Mouse (Mus musculus): ENCODE data around the gene Lpin3. TPM values are rescaled to one million over a fixed set of nuclear protein-coding genes. Genes with fewer than 3 reads are reported as not detected.
A peak's percentile ranks its signal among the peaks of the same experiment; 100 is the strongest.

Lpin3 gene
- polyA plus RNA-seq, 1 experiment from 2014 or later, result 2.5 TPM

DNA sequence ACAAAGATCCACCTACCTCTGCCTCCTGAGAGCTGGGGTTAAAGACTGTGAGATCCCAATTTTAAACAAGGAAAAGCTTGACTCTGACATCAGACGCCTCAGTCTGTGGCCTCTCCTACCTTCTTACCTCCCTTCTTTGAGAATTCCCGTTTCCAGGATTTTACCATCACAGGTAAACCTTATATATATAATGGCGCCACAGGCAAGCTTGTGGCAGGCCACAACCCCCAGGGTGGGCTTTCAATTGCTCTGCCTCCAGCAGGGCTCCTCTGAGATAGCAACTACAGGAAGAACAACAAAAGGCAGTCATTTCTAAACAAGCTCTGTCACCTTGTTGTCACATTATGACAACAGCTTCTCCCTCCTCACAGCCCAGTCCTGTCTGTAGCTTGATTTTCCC, 5.8 kb downstream of the Lpin3 start:
- DNase-seq (no peak), ATAC-seq (ENCODE audit: insufficient read depth) (no peak)
- TF ChIP-seq CTCF (IDR thresholded peaks at IDR 0.05; ENCODE audit: low read depth), result no peak
- Histone ChIP-seq H3K36me3 (ENCODE audit: insufficient read depth) (no peaks in the 10 kb centered on the region), H3K9me3 (ENCODE audit: low read depth, low read length) (no peaks in the 10 kb centered on the region), H3K27me3 (ENCODE audit: insufficient read depth, low read length) (no peaks in the 10 kb centered on the region), H3K4me1 (ENCODE audit: insufficient read depth) (0 out of 2 replicates have a peak, but pooled peaks cover 4% of the 10 kb centered on the region), H3K27ac (ENCODE audit: low read depth) (no peak overlapping the region), H3K4me3 (ENCODE audit: low read depth, low read length) (no peak overlapping the region), H3K9ac (no peak overlapping the region), H3K4me2 (no peak overlapping the region)
- WGBS, result 66% methylated on average over 3 of the region's 3 CpGs

DNA sequence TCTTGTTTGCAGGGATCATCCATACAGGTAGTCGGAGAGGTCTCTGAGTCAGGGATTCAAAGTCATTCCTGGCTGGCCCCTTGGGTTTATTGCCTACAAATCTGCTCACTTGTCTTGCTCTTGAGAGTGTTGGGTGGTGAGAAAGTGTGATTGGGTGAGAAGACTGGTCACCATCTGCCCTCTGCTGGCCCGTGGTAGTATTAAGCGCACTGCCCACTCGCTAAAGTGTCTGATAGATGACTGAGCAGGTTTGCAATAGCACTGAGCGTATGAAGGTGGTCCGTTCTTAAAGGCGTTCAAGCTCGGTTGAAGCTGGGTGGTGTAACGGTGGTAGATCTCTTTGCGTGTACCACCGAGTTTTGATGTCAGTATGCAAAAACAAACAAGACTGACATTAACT, 6.8 kb downstream of the Lpin3 start:
- TF ChIP-seq CTCF (IDR thresholded peaks at IDR 0.05; ENCODE audit: low read depth), result peak; percentile 96
- H3K9ac ChIP-seq, result no peak overlapping the region
- peak overlapping the region; percentile 44 for H3K4me3 ChIP-seq (ENCODE audit: low read depth, low read length)
- no peaks in the 10 kb centered on the region for H3K9me3 ChIP-seq (ENCODE audit: low read depth, low read length)
- WGBS, result 3% methylated on average over 11 of the region's 11 CpGs
- H3K36me3 ChIP-seq (ENCODE audit: insufficient read depth), result no peaks in the 10 kb centered on the region
- ATAC-seq (ENCODE audit: insufficient read depth) (peak; percentile 86), DNase-seq (peak; percentile 90)
- H3K27me3 ChIP-seq (ENCODE audit: insufficient read depth, low read length), result no peaks in the 10 kb centered on the region
- no peak overlapping the region for H3K27ac ChIP-seq (ENCODE audit: low read depth)
- H3K4me1 ChIP-seq (ENCODE audit: insufficient read depth), result 0 out of 2 replicates have a peak, but pooled peaks cover 4% of the 10 kb centered on the region
- peak overlapping the region; percentile 92 for H3K4me2 ChIP-seq

GRCm38 (mm10) chr2:160887859-160888258, 7.4 kb downstream of the Lpin3 start:
- peak; percentile 83 for ATAC-seq (ENCODE audit: insufficient read depth)
- DNase-seq, result peak; percentile 69
- Histone ChIP-seq H3K9ac (peak overlapping the region; percentile 44), H3K4me3 (ENCODE audit: low read depth, low read length) (peak overlapping the region; percentile 44), H3K36me3 (ENCODE audit: insufficient read depth) (no peaks in the 10 kb centered on the region), H3K9me3 (ENCODE audit: low read depth, low read length) (no peaks in the 10 kb centered on the region), H3K4me2 (peak overlapping the region; percentile 92), H3K27ac (ENCODE audit: low read depth) (peak overlapping the region; percentile 46; the same call in 1 of the 2 replicates), H3K27me3 (ENCODE audit: insufficient read depth, low read length) (no peaks in the 10 kb centered on the region), H3K4me1 (ENCODE audit: insufficient read depth) (0 out of 2 replicates have a peak, but pooled peaks cover 4% of the 10 kb centered on the region)
- TF ChIP-seq CTCF (IDR thresholded peaks at IDR 0.05; ENCODE audit: low read depth), result no peak
- WGBS, result under 1% methylated on average over 26 of the region's 26 CpGs

DNA sequence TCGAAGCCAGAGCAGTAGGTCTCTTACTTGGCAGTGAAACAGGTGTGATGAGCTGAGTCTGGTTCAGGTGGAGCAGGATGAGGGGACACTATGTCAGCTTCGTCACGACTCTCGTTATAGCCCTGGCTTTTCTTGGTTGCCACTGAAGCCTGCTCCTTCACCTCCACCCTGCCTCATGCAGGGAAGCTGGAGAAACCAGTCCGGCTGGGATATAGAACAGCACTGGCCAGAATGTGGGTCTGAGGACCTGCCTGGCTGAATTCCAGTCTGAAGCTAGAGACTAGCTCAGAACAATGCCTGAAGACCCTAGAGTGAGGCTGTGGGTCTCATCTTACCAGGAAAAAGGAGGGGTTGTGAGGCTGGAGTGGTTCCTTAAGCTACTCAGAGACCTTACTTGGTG, 10.6 kb downstream of the Lpin3 start:
- H3K4me2 ChIP-seq, result no peak overlapping the region
- no peaks in the 10 kb centered on the region for H3K27me3 ChIP-seq (ENCODE audit: insufficient read depth, low read length)
- H3K9ac ChIP-seq, result no peak overlapping the region
- no peaks in the 10 kb centered on the region for H3K36me3 ChIP-seq (ENCODE audit: insufficient read depth)
- no peak overlapping the region for H3K27ac ChIP-seq (ENCODE audit: low read depth)
- H3K4me1 ChIP-seq (ENCODE audit: insufficient read depth), result 0 out of 2 replicates have a peak, but pooled peaks cover 4% of the 10 kb centered on the region
- TF ChIP-seq CTCF (IDR thresholded peaks at IDR 0.05; ENCODE audit: low read depth), result no peak
- no peaks in the 10 kb centered on the region for H3K9me3 ChIP-seq (ENCODE audit: low read depth, low read length)
- WGBS, result 66% methylated on average over 5 of the region's 5 CpGs
- DNase-seq (peak; percentile 19), ATAC-seq (ENCODE audit: insufficient read depth) (no peak)
- no peak overlapping the region for H3K4me3 ChIP-seq (ENCODE audit: low read depth, low read length)

- TF ChIP-seq CTCF (IDR thresholded peaks at IDR 0.05; ENCODE audit: low read depth), result no peak
- no peak for ATAC-seq (ENCODE audit: insufficient read depth)
- Histone ChIP-seq H3K36me3 (ENCODE audit: insufficient read depth) (no peaks in the 10 kb centered on the region), H3K4me2 (no peak overlapping the region), H3K9ac (no peak overlapping the region), H3K9me3 (ENCODE audit: low read depth, low read length) (no peaks in the 10 kb centered on the region), H3K27me3 (ENCODE audit: insufficient read depth, low read length) (no peaks in the 10 kb centered on the region), H3K27ac (ENCODE audit: low read depth) (no peak overlapping the region), H3K4me3 (ENCODE audit: low read depth, low read length) (no peak overlapping the region), H3K4me1 (ENCODE audit: insufficient read depth) (0 out of 2 replicates have a peak, but pooled peaks cover 4% of the 10 kb centered on the region)
- no peak for DNase-seq
- 82% methylated on average over 9 of the region's 9 CpGs for WGBS
Measured at GRCm38 (mm10) chr2:160891697-160892096, 11.2 kb downstream of the Lpin3 start.

DNA sequence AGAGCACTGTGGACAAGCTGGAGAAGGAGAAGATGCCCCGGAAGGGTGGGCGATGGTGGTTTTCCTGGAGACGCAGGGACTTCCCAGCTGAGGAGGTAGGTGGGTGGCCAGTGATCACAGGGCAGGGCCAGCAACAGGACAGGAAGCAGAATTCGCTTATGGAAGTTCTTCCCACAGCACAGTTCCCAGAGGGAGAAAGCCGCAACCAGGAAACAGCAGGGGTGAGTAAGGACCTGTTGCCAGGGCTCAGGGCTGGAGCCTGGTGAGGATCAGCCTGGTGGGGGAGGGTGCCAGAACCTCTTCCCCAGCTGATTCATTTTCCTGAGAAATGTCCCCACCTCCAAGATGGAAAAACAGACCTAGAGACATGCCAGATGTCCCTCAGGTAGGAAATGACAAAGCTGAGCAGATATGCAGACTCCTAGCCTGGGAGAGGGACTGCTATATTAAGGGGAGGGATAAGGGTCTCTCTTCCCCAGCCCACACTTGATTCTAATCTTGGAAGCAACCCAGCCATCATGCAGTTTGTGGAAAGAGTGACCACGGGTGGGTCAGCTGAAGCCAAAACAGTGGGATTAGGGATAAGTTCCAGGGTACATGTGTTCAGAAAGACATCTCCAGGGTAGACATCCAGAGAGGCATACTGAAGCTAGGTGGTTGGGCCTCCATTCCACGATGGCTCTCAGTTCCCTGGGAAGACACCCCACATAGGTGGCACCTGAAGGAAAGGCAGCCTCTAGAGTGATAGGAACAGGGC, 21.4 kb downstream of the Lpin3 start:
- no peak for ATAC-seq (ENCODE audit: insufficient read depth)
- no peak for DNase-seq
- no peak for TF ChIP-seq CTCF (IDR thresholded peaks at IDR 0.05; ENCODE audit: low read depth)
- Histone ChIP-seq H3K4me2 (no peak overlapping the region), H3K9me3 (ENCODE audit: low read depth, low read length) (no peaks in the 10 kb centered on the region), H3K9ac (no peak overlapping the region), H3K4me3 (ENCODE audit: low read depth, low read length) (no peak overlapping the region), H3K27me3 (ENCODE audit: insufficient read depth, low read length) (no peaks in the 10 kb centered on the region), H3K4me1 (ENCODE audit: insufficient read depth) (no peaks in the 10 kb centered on the region), H3K36me3 (ENCODE audit: insufficient read depth) (no peaks in the 10 kb centered on the region), H3K27ac (ENCODE audit: low read depth) (no peak overlapping the region)
- WGBS, result 74% methylated on average over 7 of the region's 7 CpGs

- H3K27me3 ChIP-seq (ENCODE audit: insufficient read depth, low read length), result peaks cover 3% of the 10 kb centered on the region; the same call in 1 of the 2 replicates
- WGBS, result 93% methylated on average over 12 of the region's 12 CpGs
- no peak for TF ChIP-seq CTCF (IDR thresholded peaks at IDR 0.05; ENCODE audit: low read depth)
- no peak for DNase-seq
- H3K4me2 ChIP-seq, result no peak overlapping the region
- no peak overlapping the region for H3K9ac ChIP-seq
- no peak overlapping the region for H3K4me3 ChIP-seq (ENCODE audit: low read depth, low read length)
- H3K27ac ChIP-seq (ENCODE audit: low read depth), result no peak overlapping the region
- no peaks in the 10 kb centered on the region for H3K4me1 ChIP-seq (ENCODE audit: insufficient read depth)
- H3K9me3 ChIP-seq (ENCODE audit: low read depth, low read length), result no peaks in the 10 kb centered on the region
- ATAC-seq (ENCODE audit: insufficient read depth), result no peak
- no peaks in the 10 kb centered on the region for H3K36me3 ChIP-seq (ENCODE audit: insufficient read depth)
Measured at GRCm38 (mm10) chr2:160905301-160905700, 24.8 kb downstream of the Lpin3 start.
